Mouse (Mus musculus) hindbrain, embryonic 13.5 days (tissue): ENCODE data around the gene Slc22a16. TPM values are rescaled to one million over a fixed set of nuclear protein-coding genes. Genes with fewer than 3 reads are reported as not detected.

ENCODE experiments used
- ATAC-seq: fragments of 200-750 bp; cut with Nextera tagmentation; 2 replicates; pipeline ENCODE4 v1.8.0; 2017; ENCODE audit warnings: moderate TSS enrichment; ENCODE audit not compliant: low FRiP score
- H3K27ac ChIP-seq: fragments of 300-500 bp; sonication (generic); 2 replicates; pipeline ENCODE4 v1.5.1; 2015; ENCODE audit warnings: inconsistent platforms, mild to moderate bottlenecking, moderate library complexity
- H3K27me3 ChIP-seq: fragments of 300-500 bp; sonication (generic); 2 replicates; pipeline ENCODE4 v1.6.1; 2015; ENCODE audit warnings: mild to moderate bottlenecking, inconsistent platforms
- H3K36me3 ChIP-seq: fragments of 300-500 bp; sonication (generic); 2 replicates; pipeline ENCODE4 v1.6.1; 2015; ENCODE audit warnings: mild to moderate bottlenecking, inconsistent platforms
- H3K4me1 ChIP-seq: fragments of 300-500 bp; sonication (generic); replicated peaks from 2 replicates; pipeline ENCODE4 v1.6.1; 2015; ENCODE audit warnings: inconsistent platforms
- H3K4me2 ChIP-seq: fragments of 300-500 bp; sonication (generic); 2 replicates; pipeline ENCODE4 v1.6.1; 2015; ENCODE audit warnings: inconsistent platforms, mild to moderate bottlenecking, moderate library complexity
- H3K4me3 ChIP-seq: fragments of 300-500 bp; sonication (generic); 2 replicates; pipeline ENCODE4 v1.5.1; 2015; ENCODE audit warnings: mild to moderate bottlenecking, inconsistent platforms
- H3K9ac ChIP-seq: fragments of 300-500 bp; sonication (generic); 2 replicates; pipeline ENCODE4 v1.6.1; 2015; ENCODE audit warnings: mild to moderate bottlenecking, inconsistent platforms
- H3K9me3 ChIP-seq: fragments of 300-500 bp; sonication (generic); 2 replicates; pipeline ENCODE4 v1.6.1; 2016; ENCODE audit warnings: inconsistent platforms
- WGBS: fragments of 180-500 bp; shearing (Covaris S2); methylation state at CpG from one replicate; pipeline ENCODE4 v1.1.7; 2015; 5-methylcytosine and 5-hydroxymethylcytosine counted together
- polyA plus RNA-seq: library from polyadenylated mRNA; unstranded; fragments of >200 nt; fragmentation: Nextera tagmentation; extraction: Ambion mirVana; gene quantifications from 2 replicates; pipeline ENCODE4 v1.2.1, GENCODE M21; 2015

Slc22a16 gene
- polyA plus RNA-seq, 1 experiment from 2014 or later: not detected

- ATAC-seq: no peak
- Histone ChIP-seq H3K4me1 (peaks cover 5% of the 10 kb centered on the region; the same call in 1 of the 2 replicates), H3K36me3 (no peaks in the 10 kb centered on the region), H3K4me3 (no peak overlapping the region), H3K9ac (no peak overlapping the region), H3K27ac (no peak overlapping the region), H3K9me3 (0 out of 2 replicates have a peak, but pooled peaks cover 3% of the 10 kb centered on the region), H3K4me2 (no peak overlapping the region), H3K27me3 (no peaks in the 10 kb centered on the region)
- 71% methylated on average over 7 of the region's 7 CpGs for WGBS
Measured at GRCm38 (mm10) chr10:40629140-40629539, 59.0 kb downstream of the Slc22a16 start.

GRCm38 (mm10) chr10:40629656-40630311 is 59.6 kb downstream of the Slc22a16 start, which contains the start of gene Ddo:
Ddo (plus strand) TSS chr10:40630011.
- ATAC-seq: no peak
- Histone ChIP-seq H3K4me3 (no peak within 1 kb of the TSS), H3K4me1 (peaks cover 5% of the 10 kb centered on the region; the same call in 1 of the 2 replicates)

GRCm38 (mm10) chr10:40630457-40630856 is 60.3 kb downstream of the Slc22a16 start:
- Histone ChIP-seq H3K9ac (no peak overlapping the region), H3K27ac (no peak overlapping the region), H3K4me3 (no peak overlapping the region), H3K9me3 (0 out of 2 replicates have a peak, but pooled peaks cover 3% of the 10 kb centered on the region), H3K4me1 (peaks cover 5% of the 10 kb centered on the region; the same call in 1 of the 2 replicates), H3K27me3 (no peaks in the 10 kb centered on the region), H3K4me2 (no peak overlapping the region), H3K36me3 (no peaks in the 10 kb centered on the region)
- WGBS: 80% methylated on average over 5 of the region's 5 CpGs
- ATAC-seq: no peak

More at GRCm38 (mm10) chr10:40629656-40630311, 59.6 kb downstream of the Slc22a16 start, which contains the start of gene Ddo:
- no peak within 1 kb of the TSS for H3K4me2 ChIP-seq
- no peak within 1 kb of the TSS for H3K27ac ChIP-seq
- H3K36me3 ChIP-seq: no peaks in the 10 kb centered on the region
- 69% methylated on average over 8 of the region's 8 CpGs for WGBS
- H3K9ac ChIP-seq: no peak within 1 kb of the TSS
- no peaks in the 10 kb centered on the region for H3K27me3 ChIP-seq
- H3K9me3 ChIP-seq: 0 out of 2 replicates have a peak, but pooled peaks cover 3% of the 10 kb centered on the region

- H3K9ac ChIP-seq: no peak overlapping the region
- 79% methylated on average over 9 of the region's 9 CpGs for WGBS
- no peak for ATAC-seq
Measured at GRCm38 (mm10) chr10:40630961-40631360, 60.8 kb downstream of the Slc22a16 start.

GRCm38 (mm10) chr10:40632087-40632486 is 62.0 kb downstream of the Slc22a16 start:
- 73% methylated on average over 3 of the region's 3 CpGs for WGBS
- H3K36me3 ChIP-seq: no peaks in the 10 kb centered on the region

More at GRCm38 (mm10) chr10:40630961-40631360, 60.8 kb downstream of the Slc22a16 start:
- H3K9me3 ChIP-seq: 0 out of 2 replicates have a peak, but pooled peaks cover 3% of the 10 kb centered on the region
- H3K4me2 ChIP-seq: no peak overlapping the region
- no peak overlapping the region for H3K4me3 ChIP-seq
- no peaks in the 10 kb centered on the region for H3K27me3 ChIP-seq
- H3K27ac ChIP-seq: no peak overlapping the region
- no peaks in the 10 kb centered on the region for H3K36me3 ChIP-seq
- peaks cover 5% of the 10 kb centered on the region; the same call in 1 of the 2 replicates for H3K4me1 ChIP-seq

GRCm38 (mm10) chr10:40637331-40637730 is 67.2 kb downstream of the Slc22a16 start:
- H3K4me3 ChIP-seq: no peak overlapping the region
- H3K4me2 ChIP-seq: no peak overlapping the region
- H3K9me3 ChIP-seq: no peaks in the 10 kb centered on the region
- H3K27ac ChIP-seq: no peak overlapping the region
- H3K36me3 ChIP-seq: no peaks in the 10 kb centered on the region
- H3K9ac ChIP-seq: no peak overlapping the region
- 47% methylated on average over 10 of the region's 10 CpGs for WGBS
- peaks cover 18% of the 10 kb centered on the region for H3K4me1 ChIP-seq
- ATAC-seq: no peak
- H3K27me3 ChIP-seq: 0 out of 2 replicates have a peak, but pooled peaks cover 4% of the 10 kb centered on the region

More at GRCm38 (mm10) chr10:40632087-40632486, 62.0 kb downstream of the Slc22a16 start:
- H3K4me3 ChIP-seq: no peak overlapping the region
- H3K4me1 ChIP-seq: peaks cover 5% of the 10 kb centered on the region; the same call in 1 of the 2 replicates
- H3K9ac ChIP-seq: no peak overlapping the region
- no peak overlapping the region for H3K4me2 ChIP-seq
- ATAC-seq: no peak
- H3K9me3 ChIP-seq: 0 out of 2 replicates have a peak, but pooled peaks cover 3% of the 10 kb centered on the region
- no peak overlapping the region for H3K27ac ChIP-seq
- H3K27me3 ChIP-seq: no peaks in the 10 kb centered on the region

- no peaks in the 10 kb centered on the region for H3K9me3 ChIP-seq
- peaks cover 18% of the 10 kb centered on the region for H3K4me1 ChIP-seq
- no peaks in the 10 kb centered on the region for H3K36me3 ChIP-seq
- no peak overlapping the region for H3K9ac ChIP-seq
- 0 out of 2 replicates have a peak, but pooled peaks cover 4% of the 10 kb centered on the region for H3K27me3 ChIP-seq
- ATAC-seq: 0 out of 2 replicates have a peak, but pooled peaks have one; percentile 32
- no peak overlapping the region for H3K4me2 ChIP-seq
- H3K4me3 ChIP-seq: no peak overlapping the region
- H3K27ac ChIP-seq: no peak overlapping the region
- 43% methylated on average over 7 of the region's 7 CpGs for WGBS
Measured at GRCm38 (mm10) chr10:40638276-40638675, 68.1 kb downstream of the Slc22a16 start.

GRCm38 (mm10) chr10:40638823-40639819 is 69.0 kb downstream of the Slc22a16 start:
- ATAC-seq: peak; percentile 72
- WGBS: 47% methylated on average over 26 of the region's 26 CpGs
- H3K4me1 ChIP-seq: peaks cover 18% of the 10 kb centered on the region
- no peak overlapping the region for H3K4me2 ChIP-seq
- no peaks in the 10 kb centered on the region for H3K36me3 ChIP-seq
- peak overlapping the region; percentile 19; the same call in 1 of the 2 replicates for H3K27ac ChIP-seq
- H3K27me3 ChIP-seq: 0 out of 2 replicates have a peak, but pooled peaks cover 4% of the 10 kb centered on the region
- no peak overlapping the region for H3K4me3 ChIP-seq
- no peaks in the 10 kb centered on the region for H3K9me3 ChIP-seq
- H3K9ac ChIP-seq: peak overlapping the region; percentile 39; the same call in 1 of the 2 replicates

- H3K36me3 ChIP-seq: no peaks in the 10 kb centered on the region
- 0 out of 2 replicates have a peak, but pooled peaks cover 4% of the 10 kb centered on the region for H3K27me3 ChIP-seq
- H3K9ac ChIP-seq: no peak overlapping the region
- no peak for ATAC-seq
- no peaks in the 10 kb centered on the region for H3K9me3 ChIP-seq
- no peak overlapping the region for H3K27ac ChIP-seq
- 95% methylated on average over 4 of the region's 4 CpGs for WGBS
- H3K4me1 ChIP-seq: peaks cover 18% of the 10 kb centered on the region
- no peak overlapping the region for H3K4me2 ChIP-seq
- H3K4me3 ChIP-seq: no peak overlapping the region
Measured at GRCm38 (mm10) chr10:40640406-40640805, 70.3 kb downstream of the Slc22a16 start.

- H3K4me2 ChIP-seq: no peak overlapping the region
- 91% methylated on average over 7 of the region's 7 CpGs for WGBS
- H3K27me3 ChIP-seq: 0 out of 2 replicates have a peak, but pooled peaks cover 4% of the 10 kb centered on the region
- no peak for ATAC-seq
- no peak overlapping the region for H3K9ac ChIP-seq
- no peaks in the 10 kb centered on the region for H3K36me3 ChIP-seq
- H3K9me3 ChIP-seq: no peaks in the 10 kb centered on the region
- no peak overlapping the region for H3K27ac ChIP-seq
- H3K4me3 ChIP-seq: no peak overlapping the region
- peaks cover 18% of the 10 kb centered on the region for H3K4me1 ChIP-seq
Measured at GRCm38 (mm10) chr10:40641901-40642300, 71.8 kb downstream of the Slc22a16 start.

GRCm38 (mm10) chr10:40643126-40643525 is 73.0 kb downstream of the Slc22a16 start:
- WGBS: 85% methylated on average over 5 of the region's 5 CpGs
- no peaks in the 10 kb centered on the region for H3K36me3 ChIP-seq
- H3K4me3 ChIP-seq: no peak overlapping the region
- ATAC-seq: no peak
- H3K9ac ChIP-seq: no peak overlapping the region
- H3K4me1 ChIP-seq: peaks cover 17% of the 10 kb centered on the region
- H3K4me2 ChIP-seq: no peak overlapping the region
- H3K27me3 ChIP-seq: 0 out of 2 replicates have a peak, but pooled peaks cover 4% of the 10 kb centered on the region
- H3K9me3 ChIP-seq: no peaks in the 10 kb centered on the region
- H3K27ac ChIP-seq: no peak overlapping the region
